Mouse (Mus musculus) G1E (cell line): ENCODE data around the gene Mcm9. TPM values are rescaled to one million over a fixed set of nuclear protein-coding genes. Genes with fewer than 3 reads are reported as not detected.

Experiments
- ATAC-seq: 2 replicates; pipeline ENCODE4 v1.8.0; 2016; ENCODE audit warnings: mild to moderate bottlenecking; ENCODE audit not compliant: insufficient number of reproducible peaks, poor library complexity, low FRiP score, severe bottlenecking; ENCODE audit errors: extremely low read depth
- DNase-seq: peaks from one replicate; pipeline ENCODE4 v3.0.0; 2012; ENCODE audit warnings: low spot score
- H3K27me3 ChIP-seq: 2 replicates; pipeline ENCODE4 v1.6.1; 2012; ENCODE audit warnings: mild to moderate bottlenecking, low read length, inconsistent platforms; ENCODE audit not compliant: insufficient read depth
- H3K36me3 ChIP-seq: replicated peaks from 2 replicates; pipeline ENCODE3; 2012; ENCODE audit warnings: mild to moderate bottlenecking, inconsistent platforms
- H3K4me1 ChIP-seq: 2 replicates; pipeline ENCODE4 v1.6.1; 2012; ENCODE audit warnings: low read depth, low read length, inconsistent platforms, mixed read lengths; ENCODE audit not compliant: insufficient read depth
- H3K4me3 ChIP-seq: 2 replicates; pipeline ENCODE4 v1.5.1; 2012; ENCODE audit warnings: low read depth, mild to moderate bottlenecking, inconsistent platforms, low read length, moderate library complexity, mixed read lengths
- H3K9me3 ChIP-seq: replicated peaks from 2 replicates; pipeline ENCODE4 v1.6.1; 2012; ENCODE audit warnings: inconsistent platforms
- CTCF ChIP-seq: IDR thresholded peaks from 2 replicates; pipeline ENCODE4 v1.5.1; 2012; ENCODE audit warnings: low read depth, low read length, inconsistent platforms, mixed read lengths
- GATA1 ChIP-seq: IDR thresholded peaks from 2 replicates; pipeline ENCODE4 v1.6.1; 2012; ENCODE audit warnings: borderline replicate concordance, low read length, inconsistent platforms, mixed read lengths
- GATA2 ChIP-seq: IDR thresholded peaks from 2 replicates; pipeline ENCODE4 v1.6.1; 2012; ENCODE audit warnings: low read depth, low read length, inconsistent platforms, borderline replicate concordance
- POLR2AphosphoS5 ChIP-seq: IDR thresholded peaks from 2 replicates; pipeline ENCODE4 v1.6.1; 2012; ENCODE audit warnings: low read depth, low read length, inconsistent platforms; ENCODE audit not compliant: insufficient replicate concordance
- TAL1 ChIP-seq: conservative IDR thresholded peaks from 2 replicates; pipeline ENCODE4 v1.6.1; 2012; ENCODE audit warnings: low read depth, low read length, inconsistent platforms, mixed read lengths
- polyA plus RNA-seq: library from polyadenylated mRNA; stranded (reverse); fragments of >175 nt; gene quantifications from 2 replicates; pipeline ENCODE4 v1.2.3, GENCODE M21; 2012
- total RNA-seq, 2 experiments: library from RNA; stranded (forward) in 1 of 2; stranded (reverse) in 1 of 2; fragments of 200-1000 nt in 1 of 2; fragments of >200 nt in 1 of 2; fragmentation: Nextera tagmentation in 1 of 2; gene quantifications; 2 replicates each; pipeline ENCODE4 v1.2.3; 2014 to 2017

The Mcm9 gene
- total and polyA plus RNA-seq, 3 experiments = 2.4 to 10.8 (median 8.7) TPM

DNA sequence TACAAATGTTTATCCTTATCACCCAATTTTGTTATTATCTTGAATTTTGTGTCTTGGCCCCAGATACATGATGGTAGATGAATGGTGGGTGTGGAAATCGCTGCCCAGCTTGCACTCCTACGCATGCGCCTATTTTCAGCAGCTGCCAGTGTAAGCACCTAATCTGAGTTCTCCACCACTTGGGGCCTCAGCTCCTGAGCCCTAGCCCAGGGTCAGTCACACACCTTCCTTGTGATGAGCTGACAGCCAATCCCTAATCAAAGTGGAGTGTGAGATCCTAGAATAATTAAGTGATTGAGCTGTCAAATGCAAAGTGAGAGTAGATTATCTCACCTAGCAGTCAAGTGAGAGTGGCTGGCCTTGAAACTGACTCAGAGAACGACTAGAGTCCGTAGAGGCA is 97.9 kb downstream of the Mcm9 start:
- DNase-seq = no peak
- Histone ChIP-seq H3K36me3 (peaks cover 9% of the 10 kb centered on the region), H3K27me3 (no peaks in the 10 kb centered on the region), H3K4me1 (no peaks in the 10 kb centered on the region), H3K9me3 (no peaks in the 10 kb centered on the region), H3K4me3 (no peak overlapping the region)
- no peak for ATAC-seq
- TF ChIP-seq CTCF (no peak), POLR2AphosphoS5 (no peak), GATA1 (no peak), GATA2 (no peak), TAL1 (no peak)

DNA sequence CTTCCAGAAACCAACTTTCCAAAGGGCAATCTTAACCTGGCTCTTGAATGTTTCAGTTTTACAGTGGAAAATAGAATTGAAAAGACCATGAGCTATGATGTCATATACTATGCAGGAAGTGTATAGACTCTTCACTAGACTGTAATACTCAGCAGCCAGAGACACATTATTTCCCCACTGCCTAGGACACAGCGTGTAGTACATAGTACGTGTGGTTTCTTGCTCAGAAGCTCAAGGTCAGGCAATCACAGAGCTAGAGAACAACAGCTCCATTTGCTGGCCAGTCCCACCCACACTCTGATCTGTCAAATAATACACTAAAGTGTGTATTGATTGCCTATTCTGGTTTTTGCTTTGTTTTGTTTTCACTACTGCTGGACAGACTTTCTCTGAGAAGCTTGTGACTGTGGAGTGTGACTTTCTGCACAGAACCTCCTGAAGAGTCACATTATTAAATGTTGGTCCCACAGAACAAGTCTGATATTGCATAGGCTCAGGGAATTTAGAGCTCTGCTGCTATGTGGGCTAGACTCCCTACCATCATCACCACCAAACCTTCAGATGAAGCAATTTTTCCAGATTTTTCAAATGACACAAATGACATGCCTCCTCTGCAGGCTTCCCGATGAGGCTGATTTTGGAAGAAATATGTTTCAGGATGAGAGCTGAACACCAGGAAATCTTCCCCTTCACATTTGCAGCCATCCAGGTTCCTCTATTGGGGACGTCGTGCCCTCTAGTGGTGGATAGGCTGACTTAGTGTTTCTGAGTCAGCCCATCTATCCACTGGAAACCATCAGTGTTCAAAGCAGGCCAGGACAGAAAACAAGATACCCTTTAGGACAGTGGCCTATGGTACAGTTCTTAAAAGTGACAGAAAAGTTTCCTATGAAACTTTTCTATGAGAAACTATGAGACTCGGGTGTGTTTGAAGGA is 102.1 kb downstream of the Mcm9 start:
- TF ChIP-seq POLR2AphosphoS5 = no peak
- no peak for TF ChIP-seq TAL1
- TF ChIP-seq CTCF = no peak
- no peak for TF ChIP-seq GATA1
- no peak for TF ChIP-seq GATA2
- no peaks in the 10 kb centered on the region for H3K27me3 ChIP-seq
- no peak for ATAC-seq
- no peaks in the 10 kb centered on the region for H3K9me3 ChIP-seq
- no peaks in the 10 kb centered on the region for H3K4me1 ChIP-seq
- H3K4me3 ChIP-seq = no peak overlapping the region
- DNase-seq = no peak
- no peaks in the 10 kb centered on the region for H3K36me3 ChIP-seq

DNA sequence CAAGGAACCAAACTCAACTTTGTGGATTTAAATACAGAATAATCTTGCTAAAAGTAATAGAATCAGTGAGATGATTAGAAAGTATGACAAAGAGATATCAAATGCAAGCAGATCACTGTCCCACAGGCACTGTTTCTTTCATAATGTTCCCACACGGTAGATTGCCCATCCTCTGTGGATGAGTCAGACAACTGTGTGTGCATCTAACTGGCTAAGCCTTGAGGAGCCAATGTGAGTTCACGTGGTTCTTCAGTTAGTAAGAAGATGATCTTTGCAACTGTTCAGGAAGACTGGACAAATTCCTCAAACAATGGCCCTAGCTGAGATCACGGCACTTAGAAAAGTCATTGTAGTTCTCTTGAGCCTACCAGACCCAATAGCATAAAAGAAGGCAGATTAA is 102.9 kb downstream of the Mcm9 start:
- Histone ChIP-seq H3K36me3 (no peaks in the 10 kb centered on the region), H3K9me3 (no peaks in the 10 kb centered on the region), H3K4me3 (no peak overlapping the region), H3K27me3 (no peaks in the 10 kb centered on the region), H3K4me1 (no peaks in the 10 kb centered on the region)
- DNase-seq = no peak
- no peak for TF ChIP-seq CTCF
- TF ChIP-seq POLR2AphosphoS5 = no peak
- TF ChIP-seq GATA2 = no peak
- TF ChIP-seq GATA1 = no peak
- no peak for TF ChIP-seq TAL1
- no peak for ATAC-seq

DNA sequence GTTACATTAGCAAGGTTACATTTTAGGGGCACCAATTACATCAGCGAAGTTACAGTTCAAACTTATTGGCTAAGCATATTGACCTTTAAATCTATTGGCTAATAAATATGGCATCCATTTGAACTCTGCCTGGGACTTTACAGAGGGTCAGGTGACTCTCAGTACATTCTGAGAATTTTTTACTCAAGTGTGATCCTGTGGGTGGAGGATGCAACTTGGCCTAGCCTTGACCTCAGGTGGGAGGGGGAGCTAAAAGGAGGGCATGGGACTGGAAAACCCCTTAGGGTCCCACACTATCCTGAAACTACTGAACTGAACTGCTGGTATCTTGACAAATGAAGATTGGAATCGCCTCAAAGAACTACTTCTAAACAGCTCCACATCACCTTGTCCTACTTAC is 103.9 kb downstream of the Mcm9 start:
- no peak for DNase-seq

DNA sequence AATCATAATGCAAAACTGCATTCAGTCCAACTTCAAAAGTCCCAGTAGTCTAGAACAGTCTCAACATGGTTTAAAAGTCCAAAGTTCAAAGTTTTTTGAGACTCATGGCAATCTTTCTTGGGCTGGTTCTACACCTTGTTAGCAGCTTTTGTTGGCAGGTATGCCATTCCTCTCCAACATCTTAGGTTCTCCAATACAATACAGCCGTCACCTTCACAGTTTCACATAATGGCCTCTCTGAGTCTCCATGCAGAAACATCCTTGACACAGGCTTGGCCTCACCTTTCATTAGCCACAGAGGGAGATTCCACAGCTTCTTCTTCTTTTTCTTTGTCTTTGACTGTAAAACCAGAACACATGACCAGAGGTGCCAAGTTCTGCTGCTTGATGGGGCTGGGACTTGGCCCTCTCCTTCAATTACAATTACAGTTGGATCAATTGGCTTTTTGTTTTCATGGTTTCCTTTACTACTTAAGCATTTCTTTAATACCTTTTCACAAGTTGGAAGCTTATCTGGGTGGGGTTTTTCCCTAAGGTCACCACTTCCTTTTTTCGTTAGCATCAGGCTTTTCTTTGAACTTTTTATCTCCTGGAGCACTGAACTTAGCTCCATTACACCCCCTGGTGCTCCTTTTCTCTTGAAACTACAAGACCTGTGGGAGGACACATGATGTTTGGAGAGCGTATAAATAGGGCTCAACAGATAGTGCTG is 104.8 kb downstream of the Mcm9 start:
- Histone ChIP-seq H3K4me3 (no peak overlapping the region), H3K27me3 (no peaks in the 10 kb centered on the region), H3K9me3 (no peaks in the 10 kb centered on the region), H3K4me1 (no peaks in the 10 kb centered on the region), H3K36me3 (no peaks in the 10 kb centered on the region)
- ATAC-seq (no peak), DNase-seq (no peak)
- no peak for TF ChIP-seq GATA1
- TF ChIP-seq CTCF = no peak
- no peak for TF ChIP-seq POLR2AphosphoS5
- TF ChIP-seq TAL1 = no peak
- no peak for TF ChIP-seq GATA2

More for the DNA sequence above, 103.9 kb downstream of the Mcm9 start:
- no peaks in the 10 kb centered on the region for H3K36me3 ChIP-seq
- TF ChIP-seq GATA2 = no peak
- no peak for TF ChIP-seq GATA1
- no peak for TF ChIP-seq POLR2AphosphoS5
- no peaks in the 10 kb centered on the region for H3K27me3 ChIP-seq
- H3K4me3 ChIP-seq = no peak overlapping the region
- ATAC-seq = no peak
- H3K4me1 ChIP-seq = no peaks in the 10 kb centered on the region
- no peaks in the 10 kb centered on the region for H3K9me3 ChIP-seq

DNA sequence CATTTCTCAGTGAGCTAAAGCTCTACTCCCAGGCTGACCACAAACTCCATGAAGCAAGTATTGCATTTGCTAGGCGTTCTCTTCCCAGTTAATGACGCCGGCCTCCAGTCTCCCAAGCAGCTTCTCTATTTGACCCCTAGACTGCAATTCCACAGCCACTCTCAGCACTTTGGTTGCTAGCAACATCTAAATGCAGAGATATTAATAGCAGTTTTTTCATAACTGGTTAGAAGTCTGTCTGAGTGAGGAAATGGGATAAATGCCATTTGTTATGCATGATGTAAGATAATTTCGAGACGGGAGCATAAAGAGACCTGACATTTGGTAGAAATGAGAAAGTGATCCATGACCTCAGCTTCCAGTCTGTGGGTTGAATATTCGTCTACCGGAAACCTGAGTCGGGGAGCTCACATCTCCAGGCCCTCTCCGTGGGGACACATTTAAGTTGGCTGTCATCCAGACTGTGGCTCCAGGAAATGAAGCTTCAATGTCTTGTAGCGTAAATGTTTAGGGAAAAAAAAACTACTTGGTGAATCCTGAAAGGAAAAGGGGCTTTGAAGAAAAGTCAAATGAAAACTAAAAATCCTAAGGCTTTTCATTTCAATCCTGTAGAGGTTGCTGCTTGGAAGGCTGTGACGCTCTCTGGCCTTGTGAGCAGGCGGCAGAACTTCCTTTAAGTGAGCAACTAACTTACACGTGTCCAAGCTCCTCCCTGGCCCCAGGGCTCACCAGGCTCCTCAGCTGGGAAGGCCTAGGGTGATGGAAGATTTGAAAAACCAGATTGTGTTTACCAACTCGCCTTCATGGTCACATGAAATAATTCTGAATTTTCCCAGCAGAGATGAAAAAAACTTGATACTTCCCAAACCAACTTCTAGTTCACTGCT is 110.9 kb downstream of the Mcm9 start:
- no peaks in the 10 kb centered on the region for H3K36me3 ChIP-seq
- TF ChIP-seq GATA1 (no peak), POLR2AphosphoS5 (no peak)
- DNase-seq (no peak), ATAC-seq (no peak)
- H3K4me3 ChIP-seq = no peak overlapping the region
- no peaks in the 10 kb centered on the region for H3K9me3 ChIP-seq
- no peaks in the 10 kb centered on the region for H3K4me1 ChIP-seq
- H3K27me3 ChIP-seq = no peaks in the 10 kb centered on the region
